Mouse (Mus musculus) bone marrow macrophage, adult 2 months (primary cell): ENCODE results near the gene Gdap1l1.

ENCODE experiments used
- CTCF ChIP-seq: IDR thresholded peaks from 2 replicates; pipeline ENCODE4 v1.5.1; 2012; ENCODE audit warnings: low read depth, mild to moderate bottlenecking, low read length, moderate library complexity
- POLR2A ChIP-seq: IDR thresholded peaks from 2 replicates; pipeline ENCODE4 v1.6.1; 2012; ENCODE audit warnings: mild to moderate bottlenecking, low read depth, low read length, borderline replicate concordance

- TF ChIP-seq CTCF (no peak), POLR2A (no peak)
Observed at GRCm38 (mm10) chr2:163443543-163443942, 5.3 kb downstream of the Gdap1l1 start.
